Mouse (Mus musculus) embryonic facial prominence, embryonic 15.5 days (tissue): ENCODE results near the gene Tpm3. TPM values are rescaled to one million over a fixed set of nuclear protein-coding genes. Genes with fewer than 3 reads are reported as not detected.
"Not testable (repeated sequence)": the region's sequence is repeated elsewhere in the genome, so short reads cannot be mapped to it uniquely, and the experiment has no call there.

ENCODE experiments used
- ATAC-seq: fragments of 200-750 bp; cut with Nextera tagmentation; 2 replicates; pipeline ENCODE4 v1.8.0; 2017; ENCODE audit warnings: low read depth, moderate TSS enrichment; ENCODE audit not compliant: insufficient number of reproducible peaks, low FRiP score, low TSS enrichment
- H3K27ac ChIP-seq: fragments of 300-500 bp; sonication (generic); replicated peaks from 2 replicates; pipeline ENCODE4 v1.5.1; 2015; ENCODE audit warnings: mild to moderate bottlenecking, inconsistent platforms
- H3K27me3 ChIP-seq: fragments of 300-500 bp; sonication (generic); 2 replicates; pipeline ENCODE4 v1.6.1; 2015; ENCODE audit warnings: inconsistent platforms
- H3K36me3 ChIP-seq: fragments of 300-500 bp; sonication (generic); 2 replicates; pipeline ENCODE4 v1.6.1; 2015; ENCODE audit warnings: mild to moderate bottlenecking, inconsistent platforms
- H3K4me1 ChIP-seq: fragments of 300-500 bp; sonication (generic); 2 replicates; pipeline ENCODE4 v1.6.1; 2015; ENCODE audit warnings: inconsistent platforms
- H3K4me2 ChIP-seq: fragments of 300-500 bp; sonication (generic); replicated peaks from 2 replicates; pipeline ENCODE4 v1.6.1; 2015; ENCODE audit warnings: mild to moderate bottlenecking, inconsistent platforms
- H3K4me3 ChIP-seq: fragments of 300-500 bp; sonication (generic); replicated peaks from 2 replicates; pipeline ENCODE4 v1.5.1; 2015; ENCODE audit warnings: mild to moderate bottlenecking, inconsistent platforms
- H3K9ac ChIP-seq: fragments of 300-500 bp; sonication (generic); 2 replicates; pipeline ENCODE4 v1.6.1; 2015; ENCODE audit warnings: inconsistent platforms
- H3K9me3 ChIP-seq: fragments of 300-500 bp; sonication (generic); replicated peaks from 2 replicates; pipeline ENCODE4 v1.6.1; 2016; ENCODE audit warnings: inconsistent platforms
- whole genome bisulfite sequencing: fragments of 180-500 bp; shearing (Covaris S2); methylation state at CpG from one replicate; pipeline ENCODE4 v1.1.7; 2015; 5-methylcytosine and 5-hydroxymethylcytosine counted together
- polyA plus RNA-seq: library from polyadenylated mRNA; unstranded; fragments of >200 nt; fragmentation: Nextera tagmentation; extraction: Ambion mirVana; gene quantifications from 2 replicates; pipeline ENCODE4 v1.2.1, GENCODE M21; 2015

Tpm3 gene
- polyA plus RNA-seq, 1 experiment from 2014 or later: 441 TPM

DNA sequence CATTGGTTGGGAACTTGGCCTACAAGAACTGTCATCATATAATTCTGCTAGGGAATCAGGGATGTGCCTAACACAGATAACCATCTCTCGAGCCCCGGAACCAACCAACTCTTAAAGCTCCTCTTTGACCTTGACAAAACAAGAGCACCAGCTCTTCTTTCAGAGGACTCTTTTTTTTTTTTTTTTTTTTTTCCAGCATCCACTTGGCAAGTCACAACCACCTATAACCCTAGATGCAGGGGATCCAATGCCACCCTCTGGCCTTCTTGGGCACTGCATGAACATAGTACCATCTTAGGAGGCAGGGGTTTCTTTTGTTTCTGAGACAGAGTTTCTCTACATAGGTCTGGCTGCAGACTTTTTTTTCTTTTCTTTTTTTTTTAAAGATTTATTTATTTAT lies 41.9 kb downstream of the Tpm3 start:
- Histone ChIP-seq H3K4me3 (no peak overlapping the region), H3K4me1 (no peaks in the 10 kb centered on the region), H3K4me2 (no peak overlapping the region), H3K27me3 (no peaks in the 10 kb centered on the region), H3K9ac (no peak overlapping the region), H3K9me3 (no peaks in the 10 kb centered on the region), H3K36me3 (no peaks in the 10 kb centered on the region), H3K27ac (no peak overlapping the region)
- WGBS: 82% methylated on average over 2 of the region's 2 CpGs
- no peak for ATAC-seq

DNA sequence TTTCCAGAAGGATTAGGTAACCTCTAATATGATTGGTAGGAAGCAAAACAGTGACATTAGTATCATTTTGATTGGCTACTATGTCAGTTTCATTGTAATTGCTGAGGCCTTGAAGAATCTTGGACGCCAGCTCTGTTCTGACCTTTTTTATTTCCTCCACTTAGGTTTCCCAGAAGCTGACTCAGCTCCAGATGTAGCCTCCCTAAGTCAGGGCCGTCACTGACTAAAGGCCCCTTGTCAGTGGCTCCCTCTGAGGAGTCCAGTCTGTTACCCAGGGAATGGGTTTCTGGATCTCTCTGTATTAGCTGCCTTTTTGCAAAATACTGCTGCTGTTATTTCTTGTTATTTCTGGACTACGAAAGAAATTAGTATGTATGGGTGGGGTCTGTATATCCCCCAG lies 43.1 kb downstream of the Tpm3 start:
- H3K4me2 ChIP-seq: no peak overlapping the region
- H3K27ac ChIP-seq: no peak overlapping the region
- no peak overlapping the region for H3K4me3 ChIP-seq
- H3K9ac ChIP-seq: no peak overlapping the region
- 65% methylated on average over 3 of the region's 3 CpGs for whole genome bisulfite sequencing
- no peaks in the 10 kb centered on the region for H3K27me3 ChIP-seq
- H3K9me3 ChIP-seq: no peaks in the 10 kb centered on the region
- H3K4me1 ChIP-seq: no peaks in the 10 kb centered on the region
- no peak for ATAC-seq
- H3K36me3 ChIP-seq: no peaks in the 10 kb centered on the region

DNA sequence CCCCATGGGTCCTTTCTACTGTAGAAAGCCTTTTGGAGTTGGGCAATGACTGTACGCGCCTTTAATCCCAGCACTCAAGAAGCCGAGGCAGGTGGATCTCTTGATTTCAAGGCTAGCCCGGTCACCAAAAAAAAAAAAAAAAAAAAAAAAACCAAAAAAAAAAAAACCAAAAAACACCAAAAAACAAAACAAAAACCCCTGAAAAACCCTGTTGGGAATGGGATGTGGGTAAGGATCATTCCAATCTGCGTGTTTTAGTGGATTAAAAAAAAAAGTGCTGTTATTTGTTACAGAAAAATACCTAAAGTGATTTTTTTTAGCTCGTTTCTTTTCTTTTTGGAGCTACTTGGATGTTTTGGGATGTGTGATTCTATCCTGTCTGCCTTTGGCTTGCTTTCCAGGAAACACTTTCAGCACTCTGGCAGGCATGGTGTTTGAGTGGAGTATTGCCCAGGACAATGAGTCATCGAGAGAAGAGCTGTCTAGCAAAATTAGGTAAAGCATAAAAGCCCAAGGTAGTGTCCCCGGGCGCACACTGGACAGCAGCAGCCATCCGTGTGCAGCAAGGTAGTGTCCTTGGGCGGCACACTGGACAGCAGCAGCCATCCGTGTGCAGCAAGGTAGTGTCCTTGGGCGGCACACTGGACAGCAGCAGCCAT lies 45.8 kb downstream of the Tpm3 start:
- H3K4me3 ChIP-seq: no peak overlapping the region
- no peaks in the 10 kb centered on the region for H3K36me3 ChIP-seq
- H3K27me3 ChIP-seq: no peaks in the 10 kb centered on the region
- no peak overlapping the region for H3K27ac ChIP-seq
- H3K9ac ChIP-seq: no peak overlapping the region
- no peaks in the 10 kb centered on the region for H3K4me1 ChIP-seq
- 86% methylated on average over 13 of the region's 13 CpGs for WGBS
- ATAC-seq: no peak
- H3K9me3 ChIP-seq: no peaks in the 10 kb centered on the region
- H3K4me2 ChIP-seq: no peak overlapping the region

DNA sequence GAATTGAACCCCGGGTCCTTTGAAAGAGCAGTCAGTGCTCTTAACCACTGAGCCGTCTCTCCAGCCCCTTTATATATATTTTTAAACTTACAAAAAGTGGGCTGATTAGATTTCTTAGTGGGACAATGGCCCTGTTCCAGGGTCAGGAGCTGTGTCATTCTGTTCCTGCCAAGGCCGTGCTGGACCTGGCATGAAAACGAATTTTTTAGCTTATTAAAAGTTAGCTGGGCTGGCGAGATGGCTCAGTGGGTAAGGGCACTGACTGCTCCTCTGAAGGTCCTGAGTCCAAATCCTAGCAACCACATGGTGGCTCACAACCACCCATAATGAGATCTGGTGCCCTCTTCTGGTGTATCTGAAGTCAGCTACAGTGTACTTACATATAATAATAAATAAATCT lies 49.6 kb downstream of the Tpm3 start:
- ATAC-seq, H3K9ac ChIP-seq, H3K27me3 ChIP-seq, H3K4me1 ChIP-seq, H3K9me3 ChIP-seq, H3K4me2 ChIP-seq, H3K4me3 ChIP-seq, H3K36me3 ChIP-seq, H3K27ac ChIP-seq: not testable (repeated sequence)
- WGBS: 88% methylated on average over 5 of the region's 5 CpGs

DNA sequence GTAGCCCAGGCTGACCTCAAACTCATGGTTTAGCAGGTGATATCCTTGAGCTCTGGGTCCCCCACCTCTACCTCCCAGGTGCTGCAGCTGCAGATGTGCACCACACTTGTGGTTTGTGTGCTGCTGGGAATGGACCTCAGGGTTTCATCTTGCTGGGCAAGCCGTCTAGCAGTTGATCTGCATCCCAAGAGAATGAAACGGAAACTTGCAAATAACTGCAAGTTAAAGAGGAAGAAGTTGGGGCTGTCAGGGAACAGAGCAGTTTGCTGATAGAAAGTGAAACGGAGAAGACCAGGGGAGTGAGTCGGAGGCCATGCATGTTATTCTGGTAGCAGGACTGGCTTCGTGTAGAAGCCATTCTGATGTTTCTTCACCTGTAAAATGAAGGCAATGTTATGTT lies 53.3 kb downstream of the Tpm3 start:
- Histone ChIP-seq H3K4me1 (no peaks in the 10 kb centered on the region), H3K36me3 (no peaks in the 10 kb centered on the region), H3K27me3 (no peaks in the 10 kb centered on the region), H3K9me3 (no peaks in the 10 kb centered on the region), H3K4me2 (no peak overlapping the region), H3K27ac (no peak overlapping the region), H3K9ac (no peak overlapping the region), H3K4me3 (no peak overlapping the region)
- ATAC-seq: no peak
- WGBS: 65% methylated on average over 5 of the region's 5 CpGs

DNA sequence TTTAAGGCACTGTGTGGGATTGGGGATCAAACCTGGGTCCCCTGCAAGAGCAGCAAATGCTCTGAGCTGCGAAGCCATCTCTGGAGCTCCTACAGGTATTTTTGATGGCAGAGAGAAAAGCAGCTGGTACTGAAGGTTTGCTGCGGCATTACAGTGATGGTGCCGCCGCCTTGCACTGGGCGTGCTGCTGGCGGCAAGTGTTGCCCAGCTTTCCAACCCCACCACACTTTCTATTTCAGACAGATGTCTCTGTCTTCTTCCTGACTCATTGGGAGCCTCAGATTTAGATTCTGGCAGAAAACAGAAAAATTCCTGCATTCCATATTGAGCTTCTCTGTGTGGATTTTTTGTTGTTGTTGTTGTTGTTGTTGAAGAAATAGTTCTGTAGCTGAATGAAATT lies 55.4 kb downstream of the Tpm3 start:
- 79% methylated on average over 6 of the region's 6 CpGs for WGBS
- H3K4me2 ChIP-seq: no peak overlapping the region
- no peaks in the 10 kb centered on the region for H3K9me3 ChIP-seq
- H3K36me3 ChIP-seq: no peaks in the 10 kb centered on the region
- H3K27ac ChIP-seq: no peak overlapping the region
- H3K27me3 ChIP-seq: no peaks in the 10 kb centered on the region
- no peaks in the 10 kb centered on the region for H3K4me1 ChIP-seq
- ATAC-seq: no peak
- no peak overlapping the region for H3K4me3 ChIP-seq
- no peak overlapping the region for H3K9ac ChIP-seq

DNA sequence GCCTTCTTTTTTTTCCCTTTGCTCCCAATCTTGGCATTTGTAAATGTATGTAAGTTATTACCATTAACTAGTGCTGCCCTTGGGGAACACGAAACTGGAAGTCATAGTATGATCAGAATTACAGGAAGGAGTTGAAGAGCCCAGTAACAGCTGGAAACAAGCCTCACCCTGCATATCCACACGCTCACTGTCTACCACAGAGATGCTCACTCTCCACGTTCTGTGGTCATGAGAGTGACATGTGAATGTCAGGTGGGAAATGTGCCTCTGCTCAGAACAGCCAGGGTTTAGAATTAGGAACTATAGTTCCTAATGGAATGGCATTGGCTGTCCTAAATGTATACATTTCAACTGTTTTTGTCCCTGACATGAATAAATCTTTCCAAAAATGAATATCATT lies 60.3 kb downstream of the Tpm3 start:
- H3K4me1 ChIP-seq: no peaks in the 10 kb centered on the region
- no peaks in the 10 kb centered on the region for H3K27me3 ChIP-seq
- no peaks in the 10 kb centered on the region for H3K36me3 ChIP-seq
- no peak for ATAC-seq
- H3K9me3 ChIP-seq: no peaks in the 10 kb centered on the region
- H3K4me3 ChIP-seq: no peak overlapping the region
- 48% methylated on average over 3 of the region's 3 CpGs for WGBS
- no peak overlapping the region for H3K27ac ChIP-seq
- no peak overlapping the region for H3K9ac ChIP-seq
- no peak overlapping the region for H3K4me2 ChIP-seq

DNA sequence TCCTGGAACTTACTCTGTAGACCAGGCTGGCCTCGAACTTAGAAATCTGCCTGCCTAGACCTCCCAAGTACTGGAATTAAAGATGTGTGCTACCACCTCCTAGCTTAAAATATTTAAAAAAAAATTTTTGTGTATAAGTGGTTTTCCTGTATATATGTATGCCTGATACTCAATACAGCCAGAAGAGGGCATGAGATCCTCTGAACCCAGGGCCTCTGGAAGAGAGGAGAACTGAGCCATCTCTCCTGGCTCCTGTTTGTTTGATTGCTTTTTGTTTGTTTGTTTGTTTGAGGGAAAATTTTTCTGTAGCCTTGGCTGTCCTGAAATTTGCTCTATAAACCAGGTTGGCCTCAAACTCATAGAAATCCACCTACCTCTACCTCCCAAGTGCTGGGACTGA lies 60.9 kb downstream of the Tpm3 start:
- no peak overlapping the region for H3K27ac ChIP-seq
- H3K36me3 ChIP-seq: no peaks in the 10 kb centered on the region
- no peaks in the 10 kb centered on the region for H3K9me3 ChIP-seq
- no peak for ATAC-seq
- H3K27me3 ChIP-seq: no peaks in the 10 kb centered on the region
- no peaks in the 10 kb centered on the region for H3K4me1 ChIP-seq
- 90% methylated on average over 1 of the region's 1 CpGs for WGBS
- H3K4me3 ChIP-seq: no peak overlapping the region
- H3K4me2 ChIP-seq: no peak overlapping the region
- H3K9ac ChIP-seq: no peak overlapping the region

DNA sequence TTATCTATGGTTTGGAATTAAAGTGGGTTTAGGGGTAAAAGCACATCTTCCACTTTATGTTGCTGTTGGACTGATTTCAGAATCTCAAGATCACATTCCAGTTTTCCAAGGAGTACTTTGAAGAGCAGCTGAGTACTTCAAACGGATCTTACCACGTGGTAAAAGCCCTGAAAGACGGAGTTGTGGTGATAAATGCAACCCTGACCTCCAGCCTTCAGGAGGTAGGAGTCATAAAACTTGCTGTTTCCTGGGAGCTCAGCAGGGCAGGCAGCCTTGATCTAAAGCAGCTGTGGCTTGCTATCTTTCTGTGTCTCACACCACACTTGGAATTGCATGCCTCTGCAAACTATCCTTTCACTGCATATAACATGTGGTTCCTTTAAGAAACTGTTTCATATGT lies 62.0 kb downstream of the Tpm3 start:
- Histone ChIP-seq H3K9me3 (no peaks in the 10 kb centered on the region), H3K27me3 (no peaks in the 10 kb centered on the region), H3K36me3 (no peaks in the 10 kb centered on the region), H3K4me2 (no peak overlapping the region), H3K9ac (no peak overlapping the region), H3K27ac (no peak overlapping the region), H3K4me1 (no peaks in the 10 kb centered on the region), H3K4me3 (no peak overlapping the region)
- ATAC-seq: no peak
- WGBS: 25% methylated on average over 3 of the region's 3 CpGs

DNA sequence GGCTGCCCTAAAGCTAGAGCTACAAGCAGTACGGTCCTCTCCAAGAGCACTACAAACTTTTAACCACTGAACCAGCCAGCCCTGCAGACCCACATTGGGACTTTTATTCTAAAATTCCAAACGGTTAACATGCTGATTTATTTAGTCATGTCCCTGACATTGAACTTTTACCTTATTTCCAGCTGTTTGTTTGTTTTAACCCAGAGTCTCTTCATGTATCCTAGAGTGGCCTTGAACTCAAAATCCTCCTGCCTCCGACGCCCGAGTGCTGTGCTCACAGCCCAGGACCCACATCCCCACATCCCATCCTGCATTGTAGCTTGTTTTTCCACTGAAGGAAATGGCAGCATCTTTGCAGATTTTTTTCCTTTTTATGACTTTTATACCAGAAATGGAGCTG lies 62.5 kb downstream of the Tpm3 start:
- no peak for ATAC-seq
- no peak overlapping the region for H3K9ac ChIP-seq
- no peaks in the 10 kb centered on the region for H3K9me3 ChIP-seq

DNA sequence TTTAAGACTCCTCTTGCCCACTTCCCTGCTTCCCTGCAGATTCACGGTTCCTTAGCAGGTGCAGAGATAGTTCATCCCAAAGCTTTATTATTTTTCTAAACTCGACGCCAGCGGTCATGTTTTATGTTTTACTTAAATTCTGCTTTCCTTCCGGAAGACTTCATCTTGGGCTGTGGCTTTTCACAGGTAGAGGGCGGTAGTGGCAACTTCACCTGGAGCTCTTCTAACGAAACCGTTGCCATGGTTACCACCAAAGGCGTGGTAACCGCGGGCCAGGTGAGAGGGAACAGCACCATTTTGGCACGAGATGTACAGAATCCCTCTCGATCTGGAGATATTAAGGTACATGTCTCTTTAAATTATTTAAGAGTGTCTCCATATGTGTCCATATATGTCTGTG lies 64.2 kb downstream of the Tpm3 start:
- Histone ChIP-seq H3K4me2 (no peak overlapping the region), H3K27me3 (no peaks in the 10 kb centered on the region), H3K9ac (no peak overlapping the region), H3K36me3 (no peaks in the 10 kb centered on the region), H3K27ac (no peak overlapping the region), H3K9me3 (no peaks in the 10 kb centered on the region), H3K4me1 (no peaks in the 10 kb centered on the region), H3K4me3 (no peak overlapping the region)
- ATAC-seq: no peak
- 31% methylated on average over 13 of the region's 13 CpGs for WGBS

More for the DNA sequence above, 62.5 kb downstream of the Tpm3 start:
- Histone ChIP-seq H3K27ac (no peak overlapping the region), H3K27me3 (no peaks in the 10 kb centered on the region), H3K36me3 (no peaks in the 10 kb centered on the region), H3K4me1 (no peaks in the 10 kb centered on the region), H3K4me2 (no peak overlapping the region), H3K4me3 (no peak overlapping the region)
- WGBS: 60% methylated on average over 5 of the region's 5 CpGs

DNA sequence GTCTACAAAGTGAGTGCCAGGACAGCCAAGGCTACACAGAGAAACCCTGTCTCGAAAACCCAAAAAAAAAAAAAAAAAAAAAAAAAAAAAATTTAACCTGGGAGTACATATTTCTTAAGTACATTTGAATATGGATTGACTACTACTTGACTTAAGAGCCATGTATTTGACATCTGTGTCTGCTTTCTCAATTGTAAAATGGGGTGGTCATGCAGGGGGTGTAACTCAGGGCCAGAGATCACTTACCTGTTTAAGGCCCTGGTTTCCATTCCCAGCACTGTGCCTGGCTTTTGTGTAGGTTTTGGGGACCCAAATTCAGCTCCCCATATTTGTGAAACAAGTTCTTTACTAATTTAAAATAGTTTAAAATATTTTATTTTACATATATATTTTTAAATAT lies 65.2 kb downstream of the Tpm3 start:
- H3K36me3 ChIP-seq: no peaks in the 10 kb centered on the region
- no peak overlapping the region for H3K4me2 ChIP-seq
- H3K27ac ChIP-seq: no peak overlapping the region
- H3K27me3 ChIP-seq: no peaks in the 10 kb centered on the region
- H3K9ac ChIP-seq: no peak overlapping the region
- no peaks in the 10 kb centered on the region for H3K4me1 ChIP-seq
- H3K9me3 ChIP-seq: no peaks in the 10 kb centered on the region
- WGBS: 50% methylated on average over 1 of the region's 1 CpGs
- no peak for ATAC-seq
- no peak overlapping the region for H3K4me3 ChIP-seq
